Comparison of ENCODE assay signal across 22 mouse cellular contexts in genomic region chr4:130133399-130133798, GRCm38 (mm10). TPM values are rescaled to one million over a fixed set of nuclear protein-coding genes. Genes with fewer than 3 reads are reported as not detected.
"Had no signal": no experiment of that assay in that cellular context is flagged by ENCODE, and none has a peak within 500 bp of the region (broad histone marks: within the 10 kb centered on the region; RNA-seq: fewer than 3 reads in every experiment).

No protein-coding gene starts in this region.

- ATAC-seq: midbrain, embryonic 16.5 days had no signal

- H3K4me3 ChIP-seq: layer of hippocampus, adult 2 months; liver, embryonic 13.5 days; midbrain, embryonic 12.5 days; myocyte; neural tube, embryonic 13.5 days had no signal

- H3K4me2 ChIP-seq: liver, embryonic 13.5 days; midbrain, embryonic 12.5 days; neural tube, embryonic 13.5 days had no signal

- DNase-seq: kidney, adult 18-20 months; kidney, adult 9 months; kidney, postnatal 14 days; layer of hippocampus, adult 9-11 months; liver, embryonic 13.5 days; lung, adult 2 months; lung, postnatal 14 days; lung, postnatal 4 days; right cerebral cortex, postnatal 25 days; thymus, adult 18-20 months; thymus, postnatal 36 days had no signal

- H3K36me3 ChIP-seq: liver, embryonic 13.5 days; midbrain, embryonic 12.5 days; neural tube, embryonic 13.5 days had no signal

- H3K27ac ChIP-seq: layer of hippocampus, adult 2 months; liver, embryonic 13.5 days; midbrain, embryonic 12.5 days; neural tube, embryonic 13.5 days had no signal

- H3K9me3 ChIP-seq: liver, embryonic 13.5 days; midbrain, embryonic 12.5 days; neural tube, embryonic 13.5 days had no signal

- H3K9ac ChIP-seq: liver, embryonic 13.5 days; midbrain, embryonic 12.5 days; neural tube, embryonic 13.5 days had no signal

RNA-seq across cellular contexts. Expression of gene Hcrtr1, which starts 5.8 kb away (rescaled TPM):
- total RNA-seq: liver, adult 2 months; megakaryocyte progenitor cell, adult 5-6 weeks; megakaryocyte-erythroid progenitor cell, adult 5-6 weeks; monocyte, adult 5-6 weeks; neutrophil, adult 5-6 weeks had no signal
- polyA plus RNA-seq: limb, embryonic 11.5 days; myocyte had no signal

RNA-seq across cellular contexts. Expression of gene Tinagl1, which starts 41.5 kb away (rescaled TPM):
- total RNA-seq: monocyte, adult 5-6 weeks had no signal
